Mouse (Mus musculus) urinary bladder, postnatal 36 days (tissue): ENCODE results near the gene Rb1.

Source experiments
- DNase-seq, 2 experiments: peaks; one replicate each; pipeline ENCODE4 v3.0.0; 2022; ENCODE audit warnings: low spot score in 2 of 2, mixed read lengths in 1 of 2

The Rb1 gene

GRCm38 (mm10) chr14:73262210-73262609 lies 63.4 kb downstream of the Rb1 start:
- DNase-seq, result no peak

GRCm38 (mm10) chr14:73258181-73258580 lies 67.4 kb downstream of the Rb1 start:
- no peak for DNase-seq

DNA sequence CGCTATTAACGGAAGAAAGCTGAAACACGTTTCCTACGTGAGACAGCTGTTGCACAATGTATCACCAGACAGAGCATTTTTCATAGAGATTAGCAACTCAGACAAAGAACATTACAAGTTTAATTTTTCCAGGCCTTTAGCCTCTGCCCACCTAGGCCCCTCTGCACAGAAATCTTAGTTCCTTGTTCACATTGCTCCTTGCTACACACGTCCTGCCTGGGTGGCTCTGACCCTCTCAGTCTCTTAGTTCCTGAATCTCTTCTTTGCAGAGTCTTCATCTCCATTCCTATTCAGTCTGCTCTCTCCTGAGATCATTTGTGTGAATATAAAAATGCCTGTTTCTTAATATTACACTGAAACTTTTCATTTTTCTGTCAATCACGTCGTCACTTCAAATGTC lies 68.3 kb downstream of the Rb1 start:
- DNase-seq, result no peak

GRCm38 (mm10) chr14:73255426-73255970 lies 70.1 kb downstream of the Rb1 start:
- no peak for DNase-seq

- DNase-seq, result no peak
These were observed 71.2 kb downstream of the Rb1 start for GRCm38 (mm10) chr14:73254412-73254811.

DNA sequence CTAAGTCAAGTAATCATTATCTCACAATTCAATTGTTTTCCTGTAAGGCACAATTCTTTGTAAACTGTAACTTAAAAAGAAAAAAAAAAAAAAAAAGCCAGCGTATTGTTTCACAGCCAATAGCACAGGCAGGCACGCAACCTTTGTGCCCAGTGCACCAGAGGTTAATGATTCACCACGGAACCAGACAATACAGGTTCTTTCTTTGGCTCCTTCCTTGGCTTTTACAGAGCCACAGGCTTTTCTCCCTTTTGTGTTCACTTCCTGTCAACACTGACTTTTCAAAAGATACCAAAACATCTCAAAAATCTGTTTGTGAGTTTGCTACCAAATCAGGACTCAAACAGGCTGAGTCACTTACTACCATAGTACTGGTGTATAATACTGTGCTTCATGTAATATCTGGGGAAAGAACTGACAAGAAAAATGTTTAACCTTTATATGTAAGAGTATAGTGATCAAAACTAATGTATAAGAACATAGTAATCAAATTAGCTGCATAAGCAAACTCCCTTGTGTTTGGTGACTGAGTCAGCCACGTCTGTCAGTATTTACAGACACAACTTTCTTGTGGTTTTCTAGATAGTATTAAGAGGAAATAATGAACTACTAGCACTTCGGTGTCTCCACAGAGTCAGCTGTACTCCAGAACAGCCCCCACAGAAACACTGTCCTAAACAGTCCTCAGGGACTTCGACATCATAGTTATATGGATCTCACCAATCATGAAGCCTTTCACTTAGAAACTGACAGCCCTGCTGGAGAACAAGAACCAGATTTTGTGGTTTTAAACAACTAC lies 72.0 kb downstream of the Rb1 start:
- peak in 1 of 2 experiments; percentile 31 for DNase-seq

DNA sequence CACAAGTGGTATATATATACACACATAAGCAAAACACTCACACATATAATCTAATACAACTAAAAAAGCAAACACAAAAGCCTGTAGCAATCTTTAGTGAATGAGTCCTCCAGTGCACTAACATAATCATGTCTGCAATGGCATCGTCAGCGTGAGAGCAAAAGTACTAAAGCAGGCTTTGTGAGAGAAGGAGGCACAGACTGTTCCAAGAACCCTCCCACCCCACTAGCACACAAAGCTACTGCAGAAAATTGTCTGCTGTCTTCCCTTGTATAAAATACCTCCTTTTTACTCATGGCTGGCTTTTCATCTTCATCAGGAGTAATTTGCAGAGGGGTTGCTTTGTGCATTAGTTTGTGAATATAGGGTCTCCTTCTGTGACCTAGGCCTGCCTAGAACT lies 73.3 kb downstream of the Rb1 start:
- DNase-seq, result no peak

DNA sequence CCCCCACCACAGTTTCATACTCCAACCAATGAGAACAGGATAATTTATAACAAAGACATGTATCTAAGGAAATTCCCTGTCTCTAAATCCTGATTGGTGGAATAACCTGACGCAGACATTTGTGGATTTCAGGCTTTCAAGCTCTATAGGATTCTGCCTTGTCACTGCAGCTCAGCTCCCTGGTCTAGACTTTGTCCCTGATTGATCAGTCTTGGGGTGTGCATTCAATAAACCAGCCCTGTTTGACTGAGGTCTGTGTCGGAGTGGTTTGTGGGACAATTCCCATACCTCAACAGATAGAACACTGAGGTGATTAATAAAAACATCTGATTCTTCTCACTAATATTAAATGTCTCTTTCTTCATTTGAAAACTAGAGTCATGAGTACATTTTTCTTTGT lies 75.6 kb downstream of the Rb1 start:
- no peak for DNase-seq

- DNase-seq, result no peak
These were observed 81.5 kb downstream of the Rb1 start for GRCm38 (mm10) chr14:73244061-73244597.

- DNase-seq, result no peak
These were observed 85.8 kb downstream of the Rb1 start for GRCm38 (mm10) chr14:73239857-73240256.

GRCm38 (mm10) chr14:73239291-73239690 lies 86.3 kb downstream of the Rb1 start:
- DNase-seq, result no peak

DNA sequence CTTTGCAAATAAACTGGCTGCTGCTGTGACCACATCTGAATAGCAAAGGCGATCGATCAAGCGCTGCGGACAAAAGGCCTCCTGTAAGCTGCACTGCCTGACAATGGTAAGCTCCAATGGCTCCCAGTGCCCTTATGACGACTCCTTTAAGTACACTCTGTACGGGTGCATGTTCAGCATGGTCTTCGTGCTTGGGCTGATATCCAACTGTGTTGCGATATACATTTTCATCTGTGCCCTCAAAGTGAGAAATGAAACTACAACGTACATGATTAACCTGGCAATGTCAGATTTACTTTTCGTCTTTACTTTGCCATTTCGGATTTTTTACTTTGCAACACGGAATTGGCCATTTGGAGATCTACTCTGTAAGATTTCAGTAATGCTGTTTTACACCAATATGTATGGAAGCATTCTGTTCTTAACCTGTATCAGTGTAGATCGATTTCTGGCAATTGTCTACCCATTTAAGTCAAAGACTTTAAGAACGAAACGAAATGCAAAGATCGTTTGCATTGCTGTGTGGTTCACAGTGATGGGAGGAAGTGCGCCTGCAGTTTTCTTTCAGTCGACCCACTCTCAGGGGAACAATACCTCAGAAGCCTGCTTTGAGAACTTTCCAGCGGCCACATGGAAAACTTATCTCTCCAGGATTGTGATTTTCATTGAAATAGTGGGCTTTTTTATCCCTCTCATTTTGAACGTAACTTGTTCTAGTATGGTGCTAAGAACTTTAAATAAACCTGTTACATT lies 86.9 kb downstream of the Rb1 start:
- DNase-seq, result peak; percentile 37 to 38

- DNase-seq, result peak; percentile 54 to 63
These were observed 87.7 kb downstream of the Rb1 start, which contains the start of gene Lpar6 for GRCm38 (mm10) chr14:73237848-73238321. Gene Lpar6, plus strand, starts transcription at chr14:73237895.

GRCm38 (mm10) chr14:73234468-73235031 lies 91.1 kb downstream of the Rb1 start:
- DNase-seq, result no peak

- no peak for DNase-seq
These were observed 94.2 kb downstream of the Rb1 start for GRCm38 (mm10) chr14:73231286-73231982.

DNA sequence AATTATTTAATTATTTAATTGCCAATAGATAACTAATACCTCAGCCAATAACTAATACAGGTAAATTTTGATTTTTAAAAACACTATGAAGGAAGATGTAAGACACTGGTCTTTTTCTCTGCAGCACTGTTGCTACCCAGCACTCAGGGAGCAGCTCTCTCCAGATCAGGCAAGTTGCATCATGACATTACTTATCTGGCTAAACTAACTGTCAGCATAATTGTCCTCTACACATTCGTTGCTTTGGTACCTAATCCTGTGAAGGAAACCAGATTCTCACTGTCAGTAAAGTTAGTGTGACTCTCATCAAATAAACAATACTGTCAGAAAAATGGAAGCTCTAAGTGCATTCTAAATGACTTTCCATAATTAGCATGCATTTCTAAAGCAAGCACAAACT lies 98.8 kb downstream of the Rb1 start:
- no peak for DNase-seq

- DNase-seq, result no peak
These were observed 99.3 kb downstream of the Rb1 start for GRCm38 (mm10) chr14:73226346-73226745.

GRCm38 (mm10) chr14:73222316-73222970 lies 103.2 kb downstream of the Rb1 start:
- DNase-seq, result no peak

- no peak for DNase-seq
These were observed 108.6 kb downstream of the Rb1 start for GRCm38 (mm10) chr14:73217062-73217461.

- no peak for DNase-seq
These were observed 114.1 kb downstream of the Rb1 start for GRCm38 (mm10) chr14:73211477-73211876.

GRCm38 (mm10) chr14:73210196-73210595 lies 115.4 kb downstream of the Rb1 start:
- DNase-seq, result no peak
